Mouse (Mus musculus) G1E (cell line): ENCODE measurements around the gene Shank2.

Experiments
- CTCF ChIP-seq: IDR thresholded peaks from 2 replicates; pipeline ENCODE4 v1.5.1; 2012; ENCODE audit warnings: low read depth, low read length, inconsistent platforms, mixed read lengths
- GATA1 ChIP-seq: IDR thresholded peaks from 2 replicates; pipeline ENCODE4 v1.6.1; 2012; ENCODE audit warnings: borderline replicate concordance, low read length, inconsistent platforms, mixed read lengths
- GATA2 ChIP-seq: IDR thresholded peaks from 2 replicates; pipeline ENCODE4 v1.6.1; 2012; ENCODE audit warnings: low read depth, low read length, inconsistent platforms, borderline replicate concordance
- POLR2AphosphoS5 ChIP-seq: IDR thresholded peaks from 2 replicates; pipeline ENCODE4 v1.6.1; 2012; ENCODE audit warnings: low read depth, low read length, inconsistent platforms; ENCODE audit not compliant: insufficient replicate concordance
- TAL1 ChIP-seq: conservative IDR thresholded peaks from 2 replicates; pipeline ENCODE4 v1.6.1; 2012; ENCODE audit warnings: low read depth, low read length, inconsistent platforms, mixed read lengths

DNA sequence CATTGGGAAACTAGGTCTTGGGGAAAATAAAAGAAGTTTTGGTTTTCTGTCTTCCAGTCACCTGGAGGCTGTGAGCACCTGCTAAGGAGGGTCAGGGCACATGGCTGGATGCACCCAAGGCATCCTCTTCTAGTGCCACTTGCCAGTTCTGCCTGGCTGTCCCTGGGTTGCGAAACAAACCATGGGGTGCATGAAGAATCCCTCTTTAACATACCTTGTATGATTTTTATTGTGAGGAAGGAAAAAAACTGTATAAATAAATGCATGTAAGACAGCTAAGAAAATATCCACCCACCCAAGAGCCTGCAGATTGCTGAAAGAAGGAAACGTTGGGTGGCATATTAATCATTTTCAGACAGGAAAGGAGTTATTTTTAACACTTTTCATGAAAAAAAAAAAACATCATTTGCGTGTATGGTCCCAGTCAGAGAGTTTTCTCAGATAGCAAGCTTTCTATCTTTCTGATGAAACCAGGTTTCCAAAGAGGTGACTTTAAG lies 174.6 kb downstream of the Shank2 start:
- no peak for TF ChIP-seq TAL1
- no peak for TF ChIP-seq GATA2
- no peak for TF ChIP-seq CTCF
- no peak for TF ChIP-seq POLR2AphosphoS5
- TF ChIP-seq GATA1 = no peak
